Mouse (Mus musculus) kidney, embryonic 15.5 days (tissue): ENCODE measurements at regions not wholly inside any gene's neighbourhood (a gene's known extent, or its start where the extent isn't known, plus 50 kb on each side); places are given as distances from the start of the nearest gene placed in this dataset.

Source experiments
- ATAC-seq: fragments of 200-750 bp; cut with Nextera tagmentation; replicated peaks from 2 replicates; pipeline ENCODE4 v1.8.0; 2017; ENCODE audit warnings: moderate TSS enrichment; ENCODE audit not compliant: low FRiP score
- H3K27ac ChIP-seq: fragments of 300-500 bp; sonication (generic); 2 replicates; pipeline ENCODE4 v1.5.1; 2015; ENCODE audit warnings: mild to moderate bottlenecking, inconsistent platforms
- H3K27me3 ChIP-seq: fragments of 300-500 bp; sonication (generic); 2 replicates; pipeline ENCODE4 v1.6.1; 2015; ENCODE audit warnings: inconsistent platforms
- H3K36me3 ChIP-seq: fragments of 300-500 bp; sonication (generic); 2 replicates; pipeline ENCODE4 v1.6.1; 2015; ENCODE audit warnings: inconsistent platforms
- H3K4me1 ChIP-seq: fragments of 300-500 bp; sonication (generic); 2 replicates; pipeline ENCODE4 v1.6.1; 2015; ENCODE audit warnings: inconsistent platforms
- H3K4me2 ChIP-seq: fragments of 300-500 bp; sonication (generic); 2 replicates; pipeline ENCODE4 v1.6.1; 2015; ENCODE audit warnings: moderate library complexity, mild to moderate bottlenecking, inconsistent platforms
- H3K4me3 ChIP-seq: fragments of 300-500 bp; sonication (generic); replicated peaks from 2 replicates; pipeline ENCODE4 v1.5.1; 2015; ENCODE audit warnings: mild to moderate bottlenecking, inconsistent platforms
- H3K9ac ChIP-seq: fragments of 300-500 bp; sonication (generic); 2 replicates; pipeline ENCODE4 v1.6.1; 2015; ENCODE audit warnings: mild to moderate bottlenecking, inconsistent platforms
- H3K9me3 ChIP-seq: fragments of 300-500 bp; sonication (generic); replicated peaks from 2 replicates; pipeline ENCODE4 v1.6.1; 2016; ENCODE audit warnings: inconsistent platforms
- WGBS: fragments of 180-500 bp; shearing (Covaris S2); methylation state at CpG from one replicate; pipeline ENCODE4 v1.1.7; 2015; ENCODE audit warnings: mixed read lengths; 5-methylcytosine and 5-hydroxymethylcytosine counted together

- no peak for ATAC-seq
Measured at GRCm38 (mm10) chr1:155041592-155041991, 57.8 kb downstream of the Ier5 start.

GRCm38 (mm10) chr1:155040939-155041371, 58.5 kb downstream of the Ier5 start:
- Histone ChIP-seq H3K36me3 (no peaks in the 10 kb centered on the region), H3K27me3 (no peaks in the 10 kb centered on the region), H3K4me2 (peak overlapping the region; percentile 21; the same call in 1 of the 2 replicates), H3K4me3 (no peak overlapping the region), H3K9ac (no peak overlapping the region), H3K27ac (peak overlapping the region; percentile 91), H3K4me1 (peaks cover 37% of the 10 kb centered on the region), H3K9me3 (no peaks in the 10 kb centered on the region)
- peak; percentile 87 for ATAC-seq
- WGBS: 12% methylated on average over 1 of the region's 1 CpGs

More at GRCm38 (mm10) chr1:155041592-155041991, 57.8 kb downstream of the Ier5 start:
- WGBS: 46% methylated on average over 5 of the region's 5 CpGs
- Histone ChIP-seq H3K27me3 (no peaks in the 10 kb centered on the region), H3K9ac (no peak overlapping the region), H3K9me3 (no peaks in the 10 kb centered on the region), H3K36me3 (no peaks in the 10 kb centered on the region), H3K27ac (peak overlapping the region; percentile 91), H3K4me2 (no peak overlapping the region), H3K4me3 (no peak overlapping the region), H3K4me1 (peaks cover 37% of the 10 kb centered on the region)

- no peaks in the 10 kb centered on the region for H3K36me3 ChIP-seq
- no peak overlapping the region for H3K4me3 ChIP-seq
- peaks cover 37% of the 10 kb centered on the region for H3K4me1 ChIP-seq
- H3K27ac ChIP-seq: peak overlapping the region; percentile 91
- WGBS: 23% methylated on average over 8 of the region's 9 CpGs
- 0 out of 2 replicates have a peak, but pooled peaks have one; percentile 31 for ATAC-seq
- H3K4me2 ChIP-seq: peak overlapping the region; percentile 21
- no peaks in the 10 kb centered on the region for H3K27me3 ChIP-seq
- no peaks in the 10 kb centered on the region for H3K9me3 ChIP-seq
- H3K9ac ChIP-seq: no peak overlapping the region
Measured at GRCm38 (mm10) chr1:155040086-155040726, 59.2 kb downstream of the Ier5 start.

- Histone ChIP-seq H3K9me3 (no peaks in the 10 kb centered on the region), H3K4me3 (no peak overlapping the region), H3K36me3 (no peaks in the 10 kb centered on the region), H3K27me3 (no peaks in the 10 kb centered on the region), H3K4me2 (no peak overlapping the region), H3K27ac (peak overlapping the region; percentile 91), H3K4me1 (peaks cover 37% of the 10 kb centered on the region), H3K9ac (no peak overlapping the region)
- 58% methylated on average over 11 of the region's 11 CpGs for WGBS
- peak; percentile 53 for ATAC-seq
Measured at GRCm38 (mm10) chr1:155038631-155039625, 60.5 kb downstream of the Ier5 start.

GRCm38 (mm10) chr1:155037479-155037878, 62.0 kb downstream of the Ier5 start:
- no peak overlapping the region for H3K4me3 ChIP-seq
- no peak for ATAC-seq
- no peak overlapping the region for H3K4me2 ChIP-seq
- H3K9ac ChIP-seq: no peak overlapping the region
- no peak overlapping the region for H3K27ac ChIP-seq
- no peaks in the 10 kb centered on the region for H3K27me3 ChIP-seq
- H3K36me3 ChIP-seq: no peaks in the 10 kb centered on the region
- no peaks in the 10 kb centered on the region for H3K9me3 ChIP-seq
- WGBS: 88% methylated on average over 3 of the region's 3 CpGs
- H3K4me1 ChIP-seq: peaks cover 37% of the 10 kb centered on the region

GRCm38 (mm10) chr1:155030908-155031307, 68.5 kb downstream of the Ier5 start:
- Histone ChIP-seq H3K4me1 (peaks cover 49% of the 10 kb centered on the region), H3K9me3 (no peaks in the 10 kb centered on the region), H3K36me3 (no peaks in the 10 kb centered on the region), H3K4me2 (no peak overlapping the region), H3K9ac (no peak overlapping the region), H3K4me3 (no peak overlapping the region), H3K27ac (peak overlapping the region; percentile 82), H3K27me3 (no peaks in the 10 kb centered on the region)
- peak; percentile 68 for ATAC-seq
- WGBS: 16% methylated on average over 9 of the region's 9 CpGs

- 67% methylated on average over 17 of the region's 17 CpGs for WGBS
- no peak overlapping the region for H3K9ac ChIP-seq
- peak overlapping the region; percentile 41 for H3K4me2 ChIP-seq
- H3K4me1 ChIP-seq: peaks cover 49% of the 10 kb centered on the region
- H3K27ac ChIP-seq: peak overlapping the region; percentile 61
- H3K27me3 ChIP-seq: no peaks in the 10 kb centered on the region
- H3K36me3 ChIP-seq: no peaks in the 10 kb centered on the region
- no peaks in the 10 kb centered on the region for H3K9me3 ChIP-seq
- no peak for ATAC-seq
- no peak overlapping the region for H3K4me3 ChIP-seq
Measured at GRCm38 (mm10) chr1:155029195-155029879, 70.1 kb downstream of the Ier5 start.

GRCm38 (mm10) chr1:155028735-155029134, 70.7 kb downstream of the Ier5 start:
- Histone ChIP-seq H3K9me3 (no peaks in the 10 kb centered on the region), H3K36me3 (no peaks in the 10 kb centered on the region), H3K27me3 (no peaks in the 10 kb centered on the region), H3K4me3 (no peak overlapping the region), H3K27ac (peak overlapping the region; percentile 61), H3K4me2 (peak overlapping the region; percentile 41), H3K9ac (no peak overlapping the region), H3K4me1 (peaks cover 49% of the 10 kb centered on the region)
- WGBS: 32% methylated on average over 5 of the region's 5 CpGs
- ATAC-seq: no peak

- Histone ChIP-seq H3K27me3 (no peaks in the 10 kb centered on the region), H3K36me3 (no peaks in the 10 kb centered on the region), H3K9ac (no peak overlapping the region), H3K9me3 (no peaks in the 10 kb centered on the region), H3K4me3 (no peak overlapping the region), H3K4me2 (no peak overlapping the region; the same call in 1 of the 2 replicates), H3K27ac (peak overlapping the region; percentile 61), H3K4me1 (peaks cover 53% of the 10 kb centered on the region)
- WGBS: 55% methylated on average over 6 of the region's 6 CpGs
- no peak for ATAC-seq
Measured at GRCm38 (mm10) chr1:155028147-155028546, 71.3 kb downstream of the Ier5 start.

GRCm38 (mm10) chr1:155027583-155027982, 71.9 kb downstream of the Ier5 start:
- Histone ChIP-seq H3K4me2 (peak overlapping the region; percentile 14; the same call in 1 of the 2 replicates), H3K9me3 (no peaks in the 10 kb centered on the region), H3K27me3 (no peaks in the 10 kb centered on the region), H3K9ac (no peak overlapping the region), H3K27ac (peak overlapping the region; percentile 61), H3K4me1 (peaks cover 53% of the 10 kb centered on the region), H3K4me3 (no peak overlapping the region), H3K36me3 (no peaks in the 10 kb centered on the region)
- 27% methylated on average over 8 of the region's 8 CpGs for WGBS
- ATAC-seq: peak; percentile 68

- WGBS: 16% methylated on average over 5 of the region's 5 CpGs
- Histone ChIP-seq H3K4me2 (no peak overlapping the region), H3K4me3 (no peak overlapping the region), H3K9me3 (no peaks in the 10 kb centered on the region), H3K27ac (no peak overlapping the region), H3K36me3 (no peaks in the 10 kb centered on the region), H3K9ac (no peak overlapping the region), H3K4me1 (peaks cover 43% of the 10 kb centered on the region), H3K27me3 (no peaks in the 10 kb centered on the region)
- ATAC-seq: no peak
Measured at GRCm38 (mm10) chr1:155025862-155026478, 73.5 kb downstream of the Ier5 start.
